Mouse (Mus musculus) limb, embryonic 14.5 days (tissue): ENCODE measurements around the gene Prss50. TPM values are rescaled to one million over a fixed set of nuclear protein-coding genes. Genes with fewer than 3 reads are reported as not detected.
A peak's percentile ranks its signal among the peaks of the same experiment; 100 is the strongest.

Source experiments
- ATAC-seq: fragments of 200-750 bp; cut with Nextera tagmentation; 2 replicates; pipeline ENCODE4 v1.8.0; 2017; ENCODE audit warnings: low read depth, moderate number of reproducible peaks, moderate TSS enrichment; ENCODE audit not compliant: low FRiP score
- DNase-seq: peaks from one replicate; pipeline ENCODE4 v3.0.0-alpha.2; 2015; ENCODE audit warnings: low spot score
- H3K27ac ChIP-seq: fragments of 300-500 bp; sonication (generic); replicated peaks from 2 replicates; pipeline ENCODE4 v1.5.1; 2014; ENCODE audit warnings: low read depth, mild to moderate bottlenecking, low read length, moderate library complexity, mixed read lengths
- H3K27me3 ChIP-seq: fragments of 300-500 bp; sonication (generic); 2 replicates; pipeline ENCODE4 v1.6.1; 2014; ENCODE audit warnings: low read length, mixed read lengths; ENCODE audit not compliant: control insufficient read depth, insufficient read depth
- H3K36me3 ChIP-seq: fragments of 300-500 bp; sonication (generic); 2 replicates; pipeline ENCODE4 v1.6.1; 2014; ENCODE audit warnings: mild to moderate bottlenecking, low read length, moderate library complexity, mixed read lengths; ENCODE audit not compliant: control insufficient read depth, insufficient read depth
- H3K4me1 ChIP-seq: fragments of 300-500 bp; sonication (generic); 2 replicates; pipeline ENCODE4 v1.6.1; 2014; ENCODE audit warnings: antibody characterized with exemption, low read length, mixed read lengths; ENCODE audit not compliant: control insufficient read depth, insufficient read depth
- H3K4me2 ChIP-seq: fragments of 300-500 bp; sonication (generic); replicated peaks from 2 replicates; pipeline ENCODE4 v1.6.1; 2014; ENCODE audit warnings: low read depth, mild to moderate bottlenecking, low read length, moderate library complexity; ENCODE audit not compliant: severe bottlenecking
- H3K4me3 ChIP-seq: fragments of 300-500 bp; sonication (generic); replicated peaks from 2 replicates; pipeline ENCODE4 v1.5.1; 2014; ENCODE audit warnings: low read length
- H3K9ac ChIP-seq: fragments of 300-500 bp; sonication (generic); 2 replicates; pipeline ENCODE4 v1.6.1; 2014; ENCODE audit warnings: mild to moderate bottlenecking, low read depth, low read length, moderate library complexity; ENCODE audit not compliant: severe bottlenecking
- H3K9me3 ChIP-seq: fragments of 300-500 bp; sonication (generic); 2 replicates; pipeline ENCODE4 v1.6.1; 2016; ENCODE audit warnings: low read length; ENCODE audit not compliant: control insufficient read depth
- POLR2A ChIP-seq: fragments of 200-500 bp; IDR thresholded peaks from 2 replicates; pipeline ENCODE4 v1.8.0; 2012; ENCODE audit warnings: inconsistent platforms, mild to moderate bottlenecking, moderate library complexity, borderline replicate concordance; ENCODE audit not compliant: insufficient read depth, insufficient read length; ENCODE audit errors: extremely low read depth
- WGBS: fragments of 180-500 bp; shearing (Covaris S2); extraction: QIAGEN DNeasy Blood & Tissue Kit; methylation state at CpG from one replicate; pipeline ENCODE4 v1.1.7; 2014; 5-methylcytosine and 5-hydroxymethylcytosine counted together
- polyA plus RNA-seq, 2 experiments: library from polyadenylated mRNA; depleted of rRNA in 1 of 2; stranded (reverse) in 1 of 2; unstranded in 1 of 2; fragments of >200 nt; fragmentation: Nextera tagmentation in 1 of 2; extraction: Ambion mirVana in 1 of 2; gene quantifications; 2 replicates each; pipeline versions ENCODE4 v1.2.1 to v1.2.3; 2012 to 2014

Gene Prss50
- polyA plus RNA-seq, 2 experiments: 0.21 to 0.41 TPM

DNA sequence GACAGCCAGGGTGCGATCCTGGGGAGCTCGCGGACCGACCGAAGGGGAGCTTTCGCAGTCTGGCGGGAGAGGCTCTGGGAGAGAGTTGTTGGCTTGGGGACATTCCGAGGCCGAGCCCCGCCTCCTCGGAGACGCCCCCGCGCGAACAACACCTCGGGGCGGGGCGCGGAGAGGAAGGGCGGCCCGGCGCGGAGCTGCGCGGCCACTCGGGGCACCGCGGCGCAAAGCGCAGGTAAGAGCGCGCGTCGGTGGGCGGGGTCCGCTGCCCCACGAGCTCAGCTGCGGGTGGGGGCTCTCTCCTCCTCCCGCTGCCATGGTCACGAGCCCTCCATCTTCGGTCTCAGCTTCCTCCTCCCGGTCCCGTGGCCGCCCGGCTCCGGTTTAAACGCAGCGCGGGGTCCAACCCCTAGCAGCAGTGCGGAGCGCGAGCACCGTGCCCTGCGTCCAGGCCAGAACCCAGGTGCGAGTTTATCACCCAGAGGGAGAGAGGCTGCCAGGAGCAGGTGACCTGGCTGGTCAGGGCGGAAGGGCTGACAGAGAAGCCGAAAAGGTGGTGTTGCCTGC lies 22.3 kb downstream of the Prss50 start, which contains the start of gene Tmie:
TSS of gene Tmie (minus strand) at position 116 of the 564 bp plus-strand sequence.
- DNase-seq (peak; percentile 33), ATAC-seq (peak; percentile 82)
- peaks cover 12% of the 10 kb centered on the region; the same call in 1 of the 2 replicates for H3K4me1 ChIP-seq
- H3K27ac ChIP-seq: no peak within 1 kb of the TSS
- peak within 1 kb of the TSS; percentile 57 for H3K9ac ChIP-seq
- H3K4me3 ChIP-seq: peak within 1 kb of the TSS; percentile 58
- TF ChIP-seq POLR2A: no peak
- peak within 1 kb of the TSS; percentile 93 for H3K4me2 ChIP-seq
- under 1% methylated on average over 39 of the region's 57 CpGs for WGBS
- no peaks in the 10 kb centered on the region for H3K36me3 ChIP-seq
- peaks cover 11% of the 10 kb centered on the region; the same call in 1 of the 2 replicates for H3K27me3 ChIP-seq
- H3K9me3 ChIP-seq: no peaks in the 10 kb centered on the region

DNA sequence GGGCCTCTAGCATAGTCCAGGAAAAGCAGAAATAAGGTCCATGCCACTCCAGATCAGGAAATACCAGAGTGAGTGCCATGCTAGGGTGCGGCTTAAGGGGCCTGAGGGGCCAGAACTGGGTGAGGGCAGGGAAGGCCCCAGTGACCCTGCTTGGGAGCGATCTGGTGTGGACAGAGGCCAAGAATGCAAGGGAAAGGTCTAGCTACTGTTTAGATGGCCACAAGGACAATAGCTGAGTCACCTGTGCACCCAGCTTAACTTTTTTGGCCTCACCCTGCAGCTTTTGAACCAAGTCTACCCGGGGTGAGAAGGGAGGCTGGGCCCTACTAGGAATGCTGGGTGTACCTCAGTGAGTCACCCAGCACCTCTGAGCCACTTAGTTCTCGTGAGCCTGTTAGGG lies 23.0 kb downstream of the Prss50 start:
- no peaks in the 10 kb centered on the region for H3K36me3 ChIP-seq
- H3K4me3 ChIP-seq: peak overlapping the region; percentile 58
- H3K9ac ChIP-seq: peak overlapping the region; percentile 57; the same call in 1 of the 2 replicates
- no peak for TF ChIP-seq POLR2A
- WGBS: 68% methylated on average over 4 of the region's 4 CpGs
- no peak for DNase-seq
- peaks cover 11% of the 10 kb centered on the region; the same call in 1 of the 2 replicates for H3K27me3 ChIP-seq
- H3K27ac ChIP-seq: no peak overlapping the region
- H3K9me3 ChIP-seq: no peaks in the 10 kb centered on the region
- peaks cover 12% of the 10 kb centered on the region; the same call in 1 of the 2 replicates for H3K4me1 ChIP-seq
- ATAC-seq: no peak
- peak overlapping the region; percentile 93 for H3K4me2 ChIP-seq

DNA sequence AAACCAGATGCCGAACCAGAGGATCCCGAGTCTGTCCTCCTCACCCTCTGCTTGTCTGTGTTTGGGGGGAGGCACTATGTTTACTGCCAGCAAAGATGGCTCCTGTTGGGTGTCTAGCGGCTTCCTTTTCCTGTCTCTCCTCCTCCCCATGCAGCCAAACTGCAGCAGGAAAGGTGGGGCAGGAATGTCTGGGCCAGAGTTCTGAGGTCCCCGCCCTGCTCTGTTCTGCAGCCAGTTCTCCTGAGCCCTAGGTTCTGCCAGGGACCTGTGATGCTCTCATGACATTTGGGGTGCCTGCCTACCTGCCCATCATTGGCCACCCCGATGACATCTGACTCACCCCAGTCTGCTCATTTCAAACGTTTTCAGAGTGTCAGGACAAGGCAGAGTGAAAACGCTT lies 24.2 kb downstream of the Prss50 start:
- H3K4me2 ChIP-seq: no peak overlapping the region
- no peak overlapping the region for H3K27ac ChIP-seq
- H3K4me3 ChIP-seq: no peak overlapping the region
- DNase-seq (no peak), ATAC-seq (no peak)
- H3K9me3 ChIP-seq: no peaks in the 10 kb centered on the region
- 61% methylated on average over 7 of the region's 7 CpGs for WGBS
- no peak overlapping the region for H3K9ac ChIP-seq
- TF ChIP-seq POLR2A: no peak
- no peaks in the 10 kb centered on the region for H3K36me3 ChIP-seq
- peaks cover 12% of the 10 kb centered on the region; the same call in 1 of the 2 replicates for H3K4me1 ChIP-seq
- H3K27me3 ChIP-seq: peaks cover 11% of the 10 kb centered on the region; the same call in 1 of the 2 replicates

DNA sequence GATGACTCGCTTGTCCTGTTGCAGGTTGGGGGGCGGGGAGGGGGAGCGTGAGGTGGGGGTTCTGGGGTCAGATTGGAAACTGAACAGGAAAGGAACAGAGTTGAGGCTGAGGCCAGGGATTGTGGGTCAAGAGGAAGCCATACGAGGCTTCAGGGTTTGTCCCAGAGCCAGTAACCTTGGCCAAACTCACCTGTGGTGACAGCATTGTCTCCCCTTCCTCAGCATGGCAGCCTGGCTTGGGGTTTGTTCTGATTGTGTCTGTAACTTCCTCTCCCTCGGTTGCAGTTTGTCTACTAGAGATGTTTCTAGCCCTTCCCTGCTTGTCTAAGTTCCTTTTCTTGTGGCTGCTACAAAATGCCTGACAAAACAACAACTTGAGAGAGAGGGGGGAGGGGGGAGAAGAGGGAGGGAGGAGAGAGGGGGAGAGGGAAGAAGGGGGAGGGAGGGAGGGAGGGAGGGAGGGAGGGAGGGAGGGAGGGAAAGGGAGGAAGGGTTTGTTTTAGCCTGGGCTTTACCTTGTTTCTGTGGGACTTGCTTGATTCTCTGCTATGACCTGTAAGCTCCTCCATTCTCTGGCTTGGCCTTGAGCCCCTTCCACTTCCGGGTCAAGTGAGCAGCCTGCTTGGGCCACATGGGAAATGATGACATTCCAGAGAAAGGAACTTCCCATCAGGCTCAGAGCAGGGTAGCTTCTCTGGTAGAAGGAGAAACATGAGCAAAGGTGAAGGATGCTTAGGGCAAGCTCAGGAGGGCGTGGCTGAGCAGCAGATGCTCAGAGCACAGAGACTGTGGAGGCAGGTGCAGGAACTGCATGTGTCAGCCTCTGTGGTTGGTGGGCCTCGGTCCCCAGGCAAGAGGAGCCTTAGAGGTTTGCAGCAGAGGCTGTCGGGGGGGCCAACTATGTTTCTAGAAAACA lies 29.9 kb downstream of the Prss50 start:
- no peak for TF ChIP-seq POLR2A
- H3K27me3 ChIP-seq: no peaks in the 10 kb centered on the region
- no peak overlapping the region for H3K4me3 ChIP-seq
- H3K4me2 ChIP-seq: no peak overlapping the region
- no peaks in the 10 kb centered on the region for H3K9me3 ChIP-seq
- ATAC-seq (no peak), DNase-seq (no peak)
- no peaks in the 10 kb centered on the region for H3K4me1 ChIP-seq
- 59% methylated on average over 9 of the region's 9 CpGs for WGBS
- H3K9ac ChIP-seq: no peak overlapping the region
- no peaks in the 10 kb centered on the region for H3K36me3 ChIP-seq
- no peak overlapping the region for H3K27ac ChIP-seq

DNA sequence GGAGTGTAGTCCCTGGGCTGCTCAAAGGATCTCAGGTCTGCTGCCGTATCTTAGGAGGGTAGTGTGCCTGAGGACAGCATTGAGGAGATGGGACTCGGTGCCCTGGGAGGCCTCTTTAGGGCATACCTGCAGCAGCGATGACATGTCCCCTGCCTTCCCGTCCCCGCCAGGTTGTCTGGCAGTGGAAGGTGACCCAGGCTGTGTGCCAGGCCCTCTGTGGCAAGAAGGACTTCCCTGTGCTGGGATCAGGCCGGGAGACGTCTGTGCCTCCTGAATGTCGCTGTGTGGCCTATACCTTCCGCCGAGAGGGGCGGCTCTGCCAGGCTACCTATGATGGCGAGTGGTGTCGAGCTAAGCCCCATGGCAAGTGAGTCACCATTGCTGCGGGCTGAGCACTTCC lies 31.2 kb downstream of the Prss50 start:
- Histone ChIP-seq H3K9ac (no peak overlapping the region), H3K27ac (no peak overlapping the region), H3K4me1 (no peaks in the 10 kb centered on the region), H3K27me3 (no peaks in the 10 kb centered on the region), H3K9me3 (no peaks in the 10 kb centered on the region), H3K4me3 (no peak overlapping the region), H3K4me2 (no peak overlapping the region), H3K36me3 (no peaks in the 10 kb centered on the region)
- no peak for DNase-seq
- ATAC-seq: no peak
- 86% methylated on average over 14 of the region's 14 CpGs for WGBS
- TF ChIP-seq POLR2A: no peak
